Mouse (Mus musculus): ENCODE measurements around the gene Vtcn1.

DNA sequence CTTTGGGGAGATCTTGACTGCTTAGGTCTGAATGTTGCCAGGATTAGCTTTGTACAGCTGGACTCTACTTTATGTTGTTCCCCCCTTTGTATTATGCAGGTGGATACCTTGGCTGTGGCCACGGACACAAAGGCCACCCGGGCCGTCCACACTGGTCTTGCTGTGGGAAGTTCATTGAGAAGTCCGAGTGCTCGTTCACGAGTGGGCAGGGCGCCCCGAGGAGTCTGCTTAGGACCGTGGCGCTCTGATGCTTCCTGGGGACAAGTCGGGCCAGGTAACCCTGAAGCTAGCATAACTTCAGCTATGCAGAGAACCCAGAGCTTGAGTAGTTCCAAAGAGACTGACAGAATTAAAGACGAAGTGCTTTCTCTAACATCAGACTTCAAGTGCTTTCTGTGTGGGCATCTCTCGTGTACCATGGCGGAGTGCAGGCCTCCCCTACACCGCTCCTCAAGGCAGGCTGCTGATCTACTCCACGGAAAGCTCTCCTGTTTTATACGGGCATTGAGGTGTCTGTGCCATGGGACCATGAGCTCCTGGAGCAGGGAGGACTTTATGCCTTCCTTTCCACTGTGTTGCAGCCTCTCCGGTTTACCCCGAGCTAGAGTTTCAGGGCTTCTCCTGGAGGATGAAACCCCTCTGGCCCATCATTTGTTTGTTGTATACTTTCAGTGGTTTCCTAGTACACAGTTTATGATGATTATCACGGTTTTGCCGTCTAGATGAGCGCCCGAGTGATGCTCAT lies 106.2 kb downstream of the Vtcn1 start:
- TF ChIP-seq POLR2A (IDR thresholded peaks at IDR 0.05; ENCODE audit: insufficient read depth, low read length) (no peak), EP300 (IDR thresholded peaks at IDR 0.05; ENCODE audit: insufficient read depth, low read depth, low read length) (no peak), CTCF (IDR thresholded peaks at IDR 0.05; ENCODE audit: low read depth, low read length) (no peak)
